Mouse (Mus musculus): ENCODE data around the gene Tspan5. TPM values are rescaled to one million over a fixed set of nuclear protein-coding genes. Genes with fewer than 3 reads are reported as not detected.

Gene Tspan5
- total RNA-seq, 2 experiments from 2014 or later, result 31.2 to 39.1 TPM

DNA sequence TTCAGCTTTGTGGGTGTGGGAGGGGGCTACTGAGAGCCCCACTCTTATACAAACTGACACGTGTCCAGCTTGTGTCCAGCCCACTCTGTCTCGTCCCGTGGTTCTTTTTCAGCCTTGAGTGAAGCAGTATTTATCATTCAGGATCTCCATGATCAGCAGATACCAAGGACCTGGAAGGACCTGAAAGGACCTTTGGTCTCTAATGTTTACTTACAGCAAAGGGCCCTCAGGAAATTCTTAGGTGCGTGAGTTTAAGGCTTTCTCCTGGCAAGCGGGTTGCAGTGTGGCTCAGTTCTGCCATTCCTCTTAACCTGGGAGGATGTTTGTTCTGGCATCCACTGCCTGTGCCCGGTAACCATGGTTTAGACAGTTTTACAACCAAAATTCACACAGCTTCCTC lies 97.7 kb downstream of the Tspan5 start:
- ATAC-seq (replicated peaks; ENCODE audit: poor library complexity, severe bottlenecking), result no peak; the same call in 1 of the 2 replicates

DNA sequence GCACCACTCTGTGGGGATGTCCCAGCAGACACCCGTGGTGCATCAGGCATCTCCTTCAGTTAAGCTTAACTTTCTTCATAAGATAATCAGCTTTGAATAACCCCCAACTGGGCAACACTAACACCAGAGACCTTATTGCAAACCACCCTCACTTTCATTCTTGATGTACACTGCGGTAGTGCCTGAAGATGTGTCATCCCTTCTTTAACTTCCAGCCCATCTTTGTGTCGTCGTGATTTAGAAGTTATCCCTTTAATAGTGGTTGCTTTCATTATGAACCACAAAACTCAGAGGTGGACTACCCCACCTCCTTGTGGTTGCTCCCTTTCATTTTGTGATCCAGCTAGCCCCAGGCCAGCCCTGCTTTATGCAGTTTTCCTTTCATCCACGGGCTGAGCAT lies 99.3 kb downstream of the Tspan5 start:
- ATAC-seq (replicated peaks; ENCODE audit: poor library complexity, severe bottlenecking), result no peak

DNA sequence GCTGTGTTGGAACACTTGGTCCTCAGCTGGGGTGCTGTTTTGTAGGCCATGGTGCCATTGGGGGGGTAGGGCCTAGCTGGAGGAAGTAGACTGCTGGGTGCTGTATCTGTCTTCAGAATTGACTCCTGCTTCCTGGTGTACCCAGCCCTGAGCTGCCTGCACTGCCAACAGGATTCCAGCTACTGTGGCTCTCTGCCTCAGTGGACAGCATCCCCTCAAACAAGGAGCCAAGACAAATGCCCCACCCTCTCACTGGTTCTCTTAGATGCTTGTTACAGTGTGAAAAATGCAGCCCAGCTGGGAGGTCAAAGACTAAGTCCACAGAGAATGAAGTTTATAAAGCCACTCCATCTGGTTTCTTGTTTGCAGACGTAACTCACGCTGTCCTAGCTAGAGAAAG lies 101.2 kb downstream of the Tspan5 start:
- no peak for ATAC-seq (replicated peaks; ENCODE audit: poor library complexity, severe bottlenecking)

DNA sequence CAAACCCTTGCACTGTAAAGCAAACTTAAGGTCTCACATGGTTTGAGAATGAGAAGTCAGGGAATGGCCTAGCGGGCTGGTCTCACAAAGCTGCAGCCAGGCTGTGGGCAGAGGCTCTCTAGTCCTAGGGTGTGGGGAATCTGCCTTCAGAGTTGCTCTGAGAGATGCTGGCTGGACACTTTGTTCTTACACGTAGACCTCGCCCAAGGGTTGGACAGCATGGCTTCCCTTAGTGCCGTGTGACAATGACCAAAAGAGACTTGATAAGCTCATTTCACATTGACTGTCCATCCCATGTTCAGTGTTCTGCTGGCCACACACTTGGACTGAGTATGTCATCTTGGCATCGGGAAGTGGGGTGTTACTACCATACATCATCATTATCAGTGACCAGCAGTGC lies 101.6 kb downstream of the Tspan5 start:
- no peak for ATAC-seq (replicated peaks; ENCODE audit: poor library complexity, severe bottlenecking)

DNA sequence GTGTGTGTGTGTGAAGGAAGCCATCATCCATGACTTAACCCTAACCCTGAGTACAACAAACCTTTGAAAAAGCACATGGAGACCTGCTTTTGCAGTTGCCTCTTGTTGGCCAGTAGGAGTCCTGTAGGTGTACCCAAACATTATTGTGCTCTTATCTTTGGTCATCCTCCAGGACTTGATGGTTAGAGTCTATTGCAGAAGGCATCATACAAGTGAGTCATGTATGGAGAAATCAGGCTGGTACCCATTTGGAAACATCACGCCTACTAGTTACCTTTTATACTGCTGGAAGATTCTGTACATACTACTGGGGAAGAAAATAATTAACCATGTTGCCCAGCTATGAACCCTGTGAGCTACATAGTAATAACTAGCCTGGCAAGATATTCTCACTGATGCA lies 103.8 kb downstream of the Tspan5 start:
- no peak for ATAC-seq (replicated peaks; ENCODE audit: poor library complexity, severe bottlenecking)

DNA sequence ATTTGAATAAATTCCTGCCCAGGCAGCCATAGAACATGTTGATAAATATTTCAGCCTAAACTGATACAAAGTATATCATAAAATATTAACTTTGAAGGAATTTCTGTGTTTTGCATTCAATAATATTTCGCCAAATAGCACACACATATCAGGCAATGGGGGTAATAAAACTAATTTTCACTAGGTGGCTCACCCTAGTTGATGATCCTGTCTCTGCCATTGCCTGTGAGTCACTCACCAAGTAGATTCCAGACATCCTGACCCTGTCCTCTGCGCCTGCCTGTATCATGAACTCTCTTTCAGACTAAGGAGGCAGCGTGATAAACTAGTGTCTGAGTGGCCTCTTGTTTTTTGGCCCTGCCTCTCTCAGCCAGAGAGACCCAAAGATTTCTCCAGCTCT lies 105.8 kb downstream of the Tspan5 start:
- ATAC-seq (replicated peaks; ENCODE audit: poor library complexity, severe bottlenecking), result no peak

DNA sequence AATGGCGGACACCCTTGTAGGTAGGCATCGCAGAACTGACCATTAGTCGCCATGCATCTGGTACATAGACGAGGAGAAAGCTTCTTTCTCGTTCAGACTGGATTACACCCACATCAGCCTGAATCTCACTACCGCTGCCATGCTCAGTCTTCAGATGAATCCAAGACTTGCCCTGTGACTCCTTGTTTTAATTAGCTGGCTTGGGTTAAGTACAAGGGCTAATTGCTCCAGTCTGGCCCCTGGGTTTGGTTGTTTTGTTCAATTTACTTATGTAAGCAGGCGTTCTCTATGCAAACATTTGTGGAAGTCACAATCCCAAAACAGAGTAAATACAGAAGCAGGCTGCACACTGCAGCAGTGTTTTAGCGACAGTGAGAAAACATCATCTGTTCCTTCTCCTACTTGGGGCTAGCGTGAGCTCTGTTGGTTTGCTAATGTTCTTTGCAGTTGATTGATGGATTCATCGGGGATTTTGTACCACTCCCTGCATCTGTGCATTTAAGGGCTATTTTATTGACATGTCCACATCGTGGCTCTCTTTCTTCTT lies 107.8 kb downstream of the Tspan5 start:
- ATAC-seq (replicated peaks; ENCODE audit: poor library complexity, severe bottlenecking), result no peak

DNA sequence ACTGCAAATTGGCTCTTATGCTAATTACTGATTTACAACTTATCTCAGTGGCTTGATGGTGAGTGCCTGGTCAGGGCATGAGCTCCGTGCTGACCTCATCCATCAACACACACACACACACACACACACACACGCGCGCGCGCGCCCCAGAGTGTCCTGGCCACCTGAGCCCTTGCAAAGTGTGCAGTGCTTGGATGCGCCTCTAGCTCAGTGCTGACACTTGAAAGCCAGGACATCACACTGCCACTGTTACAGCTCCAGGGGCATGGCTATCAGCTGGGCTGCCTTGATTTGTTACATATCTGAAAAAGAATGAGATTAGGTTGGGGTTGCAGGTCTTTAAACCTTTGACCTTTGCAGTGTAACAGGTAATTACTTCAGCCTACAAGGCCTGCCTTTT lies 109.9 kb downstream of the Tspan5 start:
- ATAC-seq (replicated peaks; ENCODE audit: poor library complexity, severe bottlenecking), result no peak

DNA sequence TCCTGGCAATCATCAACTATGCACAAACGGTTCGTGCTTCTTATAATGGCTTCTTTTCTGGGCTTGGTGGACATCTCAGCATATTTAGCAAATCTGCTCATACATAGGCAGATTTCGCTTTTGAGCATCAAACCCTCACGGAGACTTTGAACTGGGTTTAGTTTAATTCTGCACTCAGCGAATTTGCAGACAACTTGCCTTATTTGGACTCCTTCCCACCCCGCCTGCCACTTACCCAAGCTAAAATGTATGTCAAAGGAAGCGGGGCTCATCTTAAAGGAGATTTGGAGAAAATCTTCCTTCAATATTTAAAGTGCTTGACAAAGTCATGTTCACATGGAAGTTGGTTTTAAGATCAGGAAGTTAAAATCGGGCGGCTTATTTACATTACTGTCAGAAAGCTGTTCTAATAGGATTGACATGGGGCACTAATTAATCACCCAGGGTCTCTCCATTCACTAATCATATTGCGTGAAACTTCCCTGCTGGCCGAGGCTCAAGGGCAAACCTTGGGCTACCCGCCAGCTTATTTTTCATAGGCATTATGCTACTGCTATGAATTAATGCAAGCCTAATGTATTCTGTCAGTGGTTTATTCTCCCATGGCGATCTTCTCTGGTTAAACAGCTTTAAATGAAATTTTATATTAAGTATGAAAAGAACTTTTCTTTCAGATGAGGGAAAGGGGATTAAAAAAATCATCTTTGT lies 111.1 kb downstream of the Tspan5 start:
- ATAC-seq (replicated peaks; ENCODE audit: poor library complexity, severe bottlenecking), result no peak

DNA sequence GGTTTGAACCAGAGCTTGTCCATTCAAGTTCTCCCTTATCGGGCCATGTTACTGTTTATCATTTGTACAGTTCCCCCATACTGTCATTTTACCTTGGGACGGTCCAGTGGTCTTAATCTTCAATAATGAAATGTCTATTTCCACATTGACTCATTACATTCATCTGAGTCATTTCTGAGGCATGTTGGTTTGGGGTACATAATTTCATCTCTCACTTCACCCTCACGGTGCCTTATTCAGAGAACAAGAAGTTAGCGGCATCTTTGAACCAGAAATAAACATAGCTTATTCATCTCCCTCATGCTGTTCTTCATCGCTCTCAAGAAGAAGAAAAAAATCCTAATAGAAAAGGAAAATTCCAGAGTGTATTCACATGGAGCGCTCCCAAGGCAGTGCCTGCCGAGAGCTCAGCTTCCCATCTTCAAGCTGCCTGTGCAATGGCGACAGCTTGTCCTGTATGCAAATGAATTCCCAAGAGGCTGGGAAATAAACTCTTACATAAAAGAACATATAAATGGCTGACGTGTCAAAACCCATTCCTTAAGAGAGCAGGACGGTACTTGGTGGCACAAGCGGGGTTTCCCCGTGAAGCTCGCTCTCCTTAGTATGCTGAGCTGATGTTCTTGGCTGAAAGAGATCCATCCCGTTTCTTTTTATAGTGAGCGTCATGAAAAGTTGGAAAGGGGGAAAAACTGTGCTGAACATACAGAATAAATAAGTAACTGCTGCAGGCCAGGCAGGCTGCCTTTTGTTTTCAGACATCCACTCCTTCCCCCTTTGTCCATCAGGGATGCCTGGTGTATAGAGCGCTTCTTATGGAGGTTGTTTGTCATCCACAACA lies 112.2 kb downstream of the Tspan5 start:
- ATAC-seq (replicated peaks; ENCODE audit: poor library complexity, severe bottlenecking), result no peak

DNA sequence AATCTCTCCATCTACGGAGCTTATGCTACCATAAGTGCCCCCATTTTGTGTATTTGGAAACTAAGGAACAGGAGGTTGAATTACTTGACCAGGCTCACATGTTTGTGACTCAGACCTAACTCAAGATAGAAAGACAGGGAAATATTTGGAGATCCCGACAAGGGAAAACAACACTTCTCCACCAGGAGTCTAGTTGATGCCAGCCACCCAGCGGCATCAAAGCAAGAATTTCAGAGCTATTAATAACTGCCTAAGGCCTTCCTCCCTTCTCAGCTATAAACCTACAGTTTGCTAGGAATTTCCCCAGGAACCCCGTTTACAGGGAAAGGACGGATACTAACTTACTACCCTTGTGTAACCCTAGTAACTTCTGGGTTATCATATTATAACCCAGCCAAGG lies 113.4 kb downstream of the Tspan5 start:
- ATAC-seq (replicated peaks; ENCODE audit: poor library complexity, severe bottlenecking), result no peak

DNA sequence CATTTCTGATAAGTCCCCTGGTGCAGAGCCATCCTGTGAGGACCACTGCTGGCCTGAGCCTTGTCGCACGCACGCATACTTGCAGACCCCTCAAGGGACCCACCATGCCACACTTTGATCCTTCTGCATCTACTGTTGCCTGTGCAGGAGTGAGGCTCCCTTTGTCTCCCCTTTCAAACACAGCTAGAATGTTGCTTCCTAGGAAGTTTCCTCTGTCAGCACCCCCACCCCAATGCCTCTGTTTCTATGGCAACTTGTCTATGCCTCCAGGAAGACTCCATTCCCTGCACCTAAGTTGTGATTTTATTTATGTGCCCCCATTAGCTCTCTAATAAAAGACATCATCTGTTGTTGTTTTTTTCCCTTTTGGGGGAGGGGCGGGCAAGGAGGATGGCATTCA lies 115.0 kb downstream of the Tspan5 start:
- no peak for ATAC-seq (replicated peaks; ENCODE audit: poor library complexity, severe bottlenecking)

DNA sequence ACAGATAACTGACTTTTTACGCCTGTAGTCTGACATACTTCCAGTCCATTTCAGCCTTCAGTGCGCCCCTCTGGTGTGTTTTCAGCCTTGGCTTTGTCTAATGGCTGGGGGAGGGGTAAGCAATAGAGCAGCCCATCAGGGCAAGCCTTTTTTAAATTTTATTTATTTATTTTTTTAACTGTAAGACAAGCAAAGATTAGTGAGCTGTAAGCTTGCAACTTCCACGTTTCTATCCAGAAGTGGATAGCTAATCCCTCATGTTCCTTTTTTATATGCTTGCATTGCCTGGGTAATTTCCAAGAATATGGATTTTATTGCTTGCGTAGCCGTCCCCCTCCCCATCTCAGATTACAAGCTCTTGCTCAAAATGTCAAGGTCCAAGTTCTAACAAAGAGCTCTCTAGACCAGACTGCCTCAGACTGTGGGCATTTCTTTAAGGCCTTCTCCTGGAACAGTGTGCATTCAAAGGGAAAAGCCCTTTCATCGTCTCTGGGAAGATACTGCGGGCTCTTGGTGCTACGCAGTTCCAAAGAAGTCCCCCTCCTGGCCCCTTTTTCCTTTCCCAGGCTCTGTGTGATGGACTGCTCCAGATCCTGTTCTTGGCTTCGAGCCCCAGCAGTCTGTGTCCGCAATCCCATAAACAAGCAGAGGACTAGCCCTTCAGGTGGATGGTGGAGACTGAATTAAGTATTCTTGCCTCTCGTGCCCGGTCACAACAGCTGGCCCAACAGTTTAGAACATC lies 116.0 kb downstream of the Tspan5 start:
- ATAC-seq (replicated peaks; ENCODE audit: poor library complexity, severe bottlenecking), result no peak

DNA sequence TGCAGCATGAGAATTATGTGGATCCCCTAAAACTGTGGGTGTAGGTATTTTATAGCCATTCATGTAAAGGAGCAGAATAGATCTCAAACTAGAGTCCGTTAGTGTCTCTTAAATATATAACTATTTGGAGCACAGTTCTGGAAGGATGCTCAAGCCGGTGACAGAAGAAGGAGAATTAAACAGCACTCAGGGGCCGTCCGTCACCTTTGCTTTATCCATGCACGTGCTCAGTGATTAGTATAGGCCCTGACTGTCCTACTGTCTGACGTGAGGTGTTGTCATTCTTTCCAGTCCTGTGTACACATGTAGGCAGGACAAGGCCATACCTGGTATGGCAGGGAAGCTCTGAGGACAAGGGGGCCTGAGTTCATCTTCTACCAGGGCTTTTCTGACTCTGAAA lies 116.7 kb downstream of the Tspan5 start:
- no peak for ATAC-seq (replicated peaks; ENCODE audit: poor library complexity, severe bottlenecking)

DNA sequence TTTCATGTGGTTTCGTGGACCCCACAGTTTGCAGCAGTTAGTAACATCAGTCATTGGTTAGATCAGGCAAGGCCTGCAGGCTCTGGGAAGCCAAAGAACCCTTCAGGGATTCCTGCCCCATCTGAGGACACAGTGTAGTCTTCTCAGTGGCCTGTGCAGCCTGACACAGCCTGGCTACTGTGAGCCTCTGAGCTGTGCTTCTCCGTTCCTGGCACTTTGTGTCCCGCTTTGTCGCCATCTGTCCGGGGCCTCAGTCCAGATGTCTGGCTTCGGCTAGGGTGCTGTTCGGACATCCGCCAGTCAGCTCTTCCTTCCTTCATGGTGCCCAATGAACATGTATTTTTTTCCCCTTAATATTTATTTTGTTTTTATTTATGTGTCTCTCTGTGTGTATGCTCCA lies 117.2 kb downstream of the Tspan5 start:
- ATAC-seq (replicated peaks; ENCODE audit: poor library complexity, severe bottlenecking), result no peak

DNA sequence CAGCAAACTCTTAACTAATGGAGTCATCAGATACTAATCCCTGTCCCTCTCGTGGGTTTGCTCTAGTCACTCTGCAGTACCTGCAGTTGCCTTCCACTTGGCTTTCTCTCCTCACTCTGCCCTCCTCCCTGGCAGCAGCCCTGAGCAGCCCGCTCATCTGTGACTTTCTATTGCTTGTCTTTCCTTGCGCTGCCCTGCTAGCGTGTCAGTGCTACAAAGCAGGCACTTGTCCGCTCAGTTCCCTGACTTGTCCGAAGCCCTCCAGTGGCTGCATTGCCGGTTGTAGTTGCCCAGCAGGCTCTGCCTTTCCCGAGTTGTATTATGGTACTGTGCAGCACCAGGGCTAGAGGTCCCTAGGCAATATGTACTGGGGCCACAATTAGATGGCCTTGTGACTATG lies 117.7 kb downstream of the Tspan5 start:
- no peak for ATAC-seq (replicated peaks; ENCODE audit: poor library complexity, severe bottlenecking)

DNA sequence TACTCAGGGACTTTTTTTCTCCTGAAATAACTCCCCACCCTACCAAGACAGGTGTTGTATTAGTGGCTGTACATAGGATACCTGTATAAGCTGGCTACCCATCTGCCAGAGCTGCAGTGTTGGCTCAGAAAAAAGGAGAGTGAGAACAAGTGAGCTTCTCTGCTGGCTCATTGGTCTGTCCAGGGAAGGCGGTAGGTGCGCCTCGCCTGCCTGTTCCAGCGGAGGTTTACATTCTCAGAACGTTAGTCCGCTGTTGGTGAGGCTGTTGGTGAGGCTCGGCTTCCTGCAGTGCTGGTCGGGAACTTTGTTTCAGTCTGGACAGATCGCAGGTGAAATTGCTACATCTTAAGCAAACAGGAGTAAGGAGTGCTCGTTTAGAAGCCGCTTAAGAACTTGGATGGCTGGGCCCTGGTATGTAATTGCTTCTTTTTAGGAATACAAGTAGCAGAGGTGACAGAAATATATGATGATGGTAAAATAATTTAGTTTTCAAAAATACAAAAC lies 118.3 kb downstream of the Tspan5 start:
- no peak for ATAC-seq (replicated peaks; ENCODE audit: poor library complexity, severe bottlenecking)

DNA sequence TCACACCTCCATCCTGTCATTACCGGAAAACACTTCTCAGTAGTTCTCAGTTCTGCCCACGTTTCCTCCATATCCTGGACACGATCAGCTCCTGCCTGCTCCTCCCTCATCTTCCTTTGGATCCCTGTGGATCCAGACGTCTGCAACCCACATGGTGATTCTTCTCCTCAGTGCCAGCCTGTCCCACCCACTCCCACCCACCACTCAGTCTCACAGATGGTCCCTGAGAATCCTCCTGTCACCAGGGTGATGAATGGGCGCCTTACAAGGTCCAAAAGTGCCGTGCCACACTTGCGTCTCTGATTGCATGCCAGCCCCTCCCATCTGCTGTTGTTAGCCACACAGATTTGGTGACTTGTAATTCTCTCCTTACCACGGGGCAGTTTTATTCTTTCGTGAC lies 119.0 kb downstream of the Tspan5 start:
- no peak for ATAC-seq (replicated peaks; ENCODE audit: poor library complexity, severe bottlenecking)

DNA sequence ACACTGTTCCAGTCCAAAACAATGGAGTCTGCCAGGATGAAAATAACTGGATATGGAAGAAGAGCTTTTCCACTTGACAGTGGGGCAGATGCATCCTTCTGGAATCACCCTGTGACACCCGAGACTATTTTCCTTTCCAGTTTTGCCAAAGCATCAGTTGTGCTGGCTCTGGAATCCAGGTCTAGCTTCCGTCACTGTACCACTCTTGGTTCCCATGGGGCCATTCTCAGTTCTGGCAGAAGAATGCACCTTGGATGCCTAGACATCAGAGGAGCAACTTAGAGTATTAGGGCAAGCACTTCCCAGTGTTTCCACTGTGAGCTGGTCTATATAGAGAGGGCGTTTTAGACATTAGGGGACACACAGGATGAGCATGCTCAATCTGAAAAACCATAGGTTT lies 119.6 kb downstream of the Tspan5 start:
- ATAC-seq (replicated peaks; ENCODE audit: poor library complexity, severe bottlenecking), result no peak

DNA sequence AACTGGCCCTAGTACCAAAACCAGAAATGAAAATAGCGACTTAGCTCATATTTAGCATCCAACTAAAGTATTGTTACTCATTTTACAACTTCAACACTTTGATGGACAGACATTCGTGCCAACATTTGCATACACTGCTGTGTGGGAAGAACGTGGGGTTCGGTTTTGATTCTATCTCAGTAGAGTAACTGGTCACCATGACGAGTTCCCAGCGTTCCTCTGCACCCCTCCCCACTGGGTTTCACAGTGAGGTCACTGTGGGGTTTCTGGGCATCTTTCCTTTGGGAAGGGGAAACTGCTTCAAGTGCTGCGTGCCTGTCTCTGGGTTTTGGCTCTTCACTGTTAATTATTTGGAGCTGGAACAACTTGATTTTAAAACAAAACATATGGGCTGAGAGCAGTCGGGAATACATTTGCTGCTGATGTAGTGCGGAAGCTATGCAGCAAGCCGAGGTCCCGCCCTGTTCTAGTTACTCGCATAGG lies 122.2 kb downstream of the Tspan5 start:
- ATAC-seq (replicated peaks; ENCODE audit: poor library complexity, severe bottlenecking), result no peak

DNA sequence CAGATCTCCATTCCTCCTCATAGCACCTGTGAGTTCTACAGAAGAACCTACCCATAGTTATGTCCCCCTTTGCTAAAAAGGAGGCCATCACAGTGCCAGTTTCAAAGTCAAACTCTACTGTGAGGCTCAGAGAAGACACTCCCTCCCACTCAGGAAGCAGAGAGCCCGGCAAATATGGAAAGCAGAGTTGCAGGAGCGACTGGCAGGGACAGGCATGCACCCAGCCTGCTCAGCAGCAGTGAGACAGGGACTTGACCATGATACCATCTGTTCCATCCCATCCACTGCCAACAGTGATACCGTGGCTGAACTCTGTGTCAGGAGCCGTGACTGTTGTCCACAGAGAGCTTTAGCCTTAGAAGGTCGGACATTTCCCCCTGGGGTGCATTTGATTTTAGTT lies 123.3 kb downstream of the Tspan5 start:
- ATAC-seq (replicated peaks; ENCODE audit: poor library complexity, severe bottlenecking), result no peak

All from granulocyte monocyte progenitor cell, adult 5-6 weeks (primary cell).